Mouse (Mus musculus): ENCODE data around the gene Lamtor5.

DNA sequence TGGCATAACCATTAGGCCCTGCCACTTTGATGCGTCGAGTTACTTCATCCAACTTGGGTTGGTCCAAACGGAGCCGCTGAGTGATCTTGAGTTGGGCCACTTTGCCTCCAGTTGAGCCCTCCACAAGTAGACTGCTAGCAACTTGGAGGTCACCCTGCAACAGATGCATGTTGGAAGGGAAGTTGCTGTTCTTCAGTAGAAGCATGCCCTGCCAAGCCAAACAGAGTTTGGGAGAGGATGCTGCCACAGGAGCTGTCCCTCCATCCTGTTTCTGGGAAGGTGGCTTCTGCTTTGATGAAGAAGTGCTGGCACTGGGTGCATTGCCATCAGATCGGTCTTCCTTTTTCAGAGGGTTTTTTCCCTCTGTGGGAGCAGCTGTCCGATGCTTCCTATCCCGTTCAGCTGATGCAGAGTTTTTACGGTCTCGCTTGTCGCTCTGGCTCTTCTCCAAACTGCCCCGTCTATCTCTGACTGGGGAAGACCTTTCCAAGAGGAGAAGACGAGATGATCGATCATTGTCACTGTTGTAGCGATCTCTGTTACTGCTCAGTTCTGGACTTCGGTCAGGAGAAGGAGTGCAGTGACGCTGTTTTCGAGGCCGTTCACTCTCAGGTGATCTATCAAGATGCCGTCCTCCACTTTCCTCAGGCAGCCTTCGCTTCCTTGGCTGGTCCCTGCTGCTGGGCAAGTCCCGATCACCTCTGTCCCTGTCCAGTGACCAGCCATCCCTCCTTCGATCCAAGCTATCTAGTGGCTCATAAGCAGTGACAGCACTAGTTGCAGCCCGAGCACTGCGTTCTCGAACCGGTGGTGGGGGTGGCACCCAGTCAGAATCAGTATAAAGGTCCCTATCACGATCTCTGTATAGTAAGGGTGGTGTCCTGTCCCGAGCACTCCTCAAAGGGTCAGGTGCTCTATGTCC lies 52.1 kb downstream of the Lamtor5 start:
- TF ChIP-seq CTCF (IDR thresholded peaks at IDR 0.05; ENCODE audit: control insufficient read depth, insufficient read depth, insufficient read length), result no peak
- no peak for TF ChIP-seq MAX (IDR thresholded peaks at IDR 0.05)
- TF ChIP-seq FOSL1 (IDR thresholded peaks at IDR 0.05; ENCODE audit: insufficient read depth, low read length, poor library complexity, severe bottlenecking), result no peak
- no peak for TF ChIP-seq USF1 (IDR thresholded peaks at IDR 0.05; ENCODE audit: low read depth)
- TF ChIP-seq MYOD1 (IDR thresholded peaks at IDR 0.05; ENCODE audit: control insufficient read depth, insufficient read length, low read depth), result no peak
- no peak for TF ChIP-seq MYOG (IDR thresholded peaks at IDR 0.05; ENCODE audit: control insufficient read depth, extremely low read depth, insufficient read length)
- no peak for TF ChIP-seq CEBPB (IDR thresholded peaks at IDR 0.05; ENCODE audit: low read depth)
